Mouse (Mus musculus): ENCODE measurements around the gene Tex9.
"Not testable (repeated sequence)": the region's sequence is repeated elsewhere in the genome, so short reads cannot be mapped to it uniquely, and the experiment has no call there.

Tex9 gene

DNA sequence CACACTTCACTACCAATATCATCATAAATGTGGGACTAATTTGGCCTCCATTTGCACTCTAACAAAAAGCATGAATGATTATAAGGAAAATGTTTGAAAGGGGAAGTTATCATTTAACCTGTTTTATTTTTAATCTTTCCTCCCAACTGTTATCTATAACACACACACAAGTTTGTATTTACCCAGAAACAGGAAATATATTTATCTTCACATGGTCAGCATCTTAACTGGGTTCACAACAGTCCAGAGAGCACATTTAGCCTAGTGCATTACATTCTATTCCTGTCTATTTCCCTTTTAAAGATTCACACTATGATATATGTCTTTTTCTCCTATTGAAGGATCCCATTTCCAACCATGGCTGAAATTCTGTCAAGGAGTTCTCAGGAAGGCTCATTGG, 3.5 kb downstream of the Tex9 start:
- DNase-seq (ENCODE audit: low read depth, low spot score) = no peak

DNA sequence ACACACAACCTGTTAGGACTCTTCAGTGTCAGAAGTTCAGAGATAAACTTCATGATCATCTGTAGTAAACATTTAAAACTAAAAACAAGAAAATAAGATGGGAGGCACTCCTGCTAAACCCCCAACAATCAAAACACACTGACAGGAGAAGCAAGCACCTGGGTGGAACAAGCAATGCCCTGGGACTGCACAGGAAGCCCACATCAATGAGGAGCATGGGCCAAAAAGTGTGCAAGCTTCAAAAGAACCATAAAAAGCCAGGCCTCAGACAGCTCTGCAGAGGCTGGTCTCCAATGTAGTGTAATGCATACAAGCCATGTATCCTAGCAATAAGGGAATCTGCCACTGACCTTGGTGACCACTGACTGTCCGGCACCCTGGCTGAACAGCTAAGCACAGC, 12.7 kb downstream of the Tex9 start:
- DNase-seq (ENCODE audit: low read depth, low spot score) = no peak

- DNase-seq (ENCODE audit: low read depth, low spot score) = no peak
Measured at GRCm38 (mm10) chr9:72477306-72477705, 14.7 kb downstream of the Tex9 start.

DNA sequence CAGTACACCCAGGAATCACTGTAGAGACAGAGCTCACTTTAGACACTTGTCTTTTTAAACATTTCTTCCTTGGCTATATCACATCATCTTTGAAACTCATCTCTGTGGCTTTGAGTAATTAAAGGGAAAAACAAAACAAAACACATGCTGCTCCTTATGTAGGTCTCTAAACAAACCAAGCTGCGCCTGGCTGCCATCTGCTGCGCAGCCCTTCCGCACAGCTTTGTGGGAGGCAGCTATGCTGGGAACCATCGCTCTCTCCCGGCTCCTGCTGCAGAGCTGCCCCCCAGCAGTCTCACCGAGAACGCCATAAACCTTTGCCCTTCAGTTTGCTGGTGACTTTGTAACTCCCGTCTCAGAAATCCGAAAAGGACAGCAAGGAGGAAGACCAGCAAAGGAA, 16.5 kb downstream of the Tex9 start:
- no peak for DNase-seq (ENCODE audit: low read depth, low spot score)

DNA sequence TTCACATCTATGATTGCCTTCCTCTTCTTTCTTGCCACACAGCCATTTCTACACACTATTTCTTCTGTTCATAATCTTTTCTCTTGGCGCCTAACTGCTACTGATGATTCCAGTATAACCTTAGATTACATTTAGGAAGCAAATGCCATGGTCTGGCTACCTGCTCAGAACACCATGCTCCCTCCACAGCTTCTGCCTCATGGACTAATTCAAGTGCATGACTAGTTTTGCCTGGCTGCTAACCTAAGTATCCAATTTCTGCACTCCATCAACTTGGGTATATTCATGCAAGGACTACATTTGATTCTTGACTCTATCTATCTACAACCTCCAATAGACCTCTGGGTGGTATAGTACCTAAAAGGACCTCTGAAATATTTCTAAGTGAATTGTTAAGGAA, 22.2 kb downstream of the Tex9 start:
- no peak for DNase-seq (ENCODE audit: low read depth, low spot score)

- no peak for DNase-seq (ENCODE audit: low read depth, low spot score)
Measured at GRCm38 (mm10) chr9:72468616-72469015, 23.4 kb downstream of the Tex9 start.

GRCm38 (mm10) chr9:72467551-72468407, 24.2 kb downstream of the Tex9 start:
- no peak for DNase-seq (ENCODE audit: low read depth, low spot score)

DNA sequence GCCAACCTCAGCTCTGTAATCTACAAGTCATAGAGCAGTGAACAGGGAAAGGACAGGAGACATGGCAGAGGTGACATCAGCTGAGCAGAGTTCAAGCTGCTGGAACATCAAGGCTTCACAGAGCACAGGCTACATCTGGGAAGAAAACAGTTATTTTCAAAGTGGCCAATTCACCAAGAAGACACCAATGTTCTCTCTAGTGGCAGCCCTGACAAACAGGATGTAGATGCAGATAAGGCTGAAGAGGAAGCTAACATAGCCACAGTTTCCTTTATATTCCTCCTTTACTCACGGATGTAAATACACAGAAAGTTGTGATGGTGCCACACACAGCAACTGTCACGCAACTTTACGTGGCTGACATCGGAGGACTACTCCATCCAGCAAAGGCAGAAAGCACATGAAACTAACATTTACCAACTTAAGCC, 26.2 kb downstream of the Tex9 start:
- no peak for DNase-seq (ENCODE audit: low read depth, low spot score)

DNA sequence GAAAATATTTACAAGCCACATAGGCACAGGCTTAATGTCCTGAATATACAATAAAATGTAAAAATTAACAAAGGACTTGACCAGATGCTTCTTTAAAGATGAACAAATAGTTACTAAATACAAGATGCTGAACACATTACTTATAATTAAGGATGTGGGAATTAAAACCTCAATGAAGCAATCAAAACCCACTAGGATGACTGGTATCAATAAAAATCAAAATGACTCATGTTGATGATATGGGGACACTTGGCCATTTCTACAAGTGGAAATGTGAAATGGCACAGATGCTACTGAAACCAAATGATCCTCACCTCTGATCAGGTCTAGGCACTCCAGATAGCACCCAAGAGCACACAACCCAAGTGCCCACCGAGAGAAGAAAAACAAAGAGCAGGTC, 27.2 kb downstream of the Tex9 start:
- DNase-seq (ENCODE audit: low read depth, low spot score) = no peak

DNA sequence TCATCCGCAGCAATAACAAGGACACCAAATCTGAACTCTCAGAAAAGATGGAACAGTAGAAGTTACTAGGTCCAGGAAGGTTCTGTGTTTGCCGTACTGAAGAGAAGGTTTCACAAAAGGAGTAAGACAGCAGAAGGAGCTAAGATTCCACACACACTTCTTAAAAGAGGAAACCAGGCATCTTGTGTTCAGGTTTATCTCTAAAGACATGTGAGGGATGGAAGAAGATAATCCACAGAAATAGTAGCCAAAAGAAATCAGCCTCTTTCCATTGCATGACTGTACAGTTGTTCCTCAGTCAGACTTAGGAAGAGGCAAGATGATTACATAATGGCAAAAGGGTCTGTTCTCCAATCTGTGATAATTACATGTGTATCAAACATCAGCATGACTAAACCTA, 29.6 kb downstream of the Tex9 start:
- DNase-seq (ENCODE audit: low read depth, low spot score) = no peak

GRCm38 (mm10) chr9:72460767-72461166, 31.2 kb downstream of the Tex9 start:
- no peak for DNase-seq (ENCODE audit: low read depth, low spot score)

DNA sequence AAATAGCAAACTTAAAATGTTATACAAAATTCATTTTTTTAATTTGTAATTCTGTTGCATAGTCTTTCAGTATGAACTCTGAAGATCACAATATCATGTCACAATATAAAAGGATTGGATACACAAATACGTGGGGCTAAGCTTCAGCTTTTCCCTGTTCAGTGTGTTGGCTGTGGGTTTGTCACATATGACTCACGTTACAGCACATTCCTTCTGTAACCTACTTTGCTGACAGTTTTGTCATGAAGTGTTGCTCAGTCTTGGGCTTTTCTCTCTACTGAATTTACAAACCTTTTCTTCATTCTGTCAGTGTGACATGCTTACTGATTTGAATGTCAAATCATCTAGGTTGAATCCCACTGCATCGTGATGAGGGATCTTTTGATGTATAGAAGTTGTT, 32.3 kb downstream of the Tex9 start:
- no peak for DNase-seq (ENCODE audit: low read depth, low spot score)

GRCm38 (mm10) chr9:72458233-72458632, 33.8 kb downstream of the Tex9 start:
- peak; percentile 22 for DNase-seq (ENCODE audit: low read depth, low spot score)

- no peak for DNase-seq (ENCODE audit: low read depth, low spot score)
Measured at GRCm38 (mm10) chr9:72456374-72456773, 35.6 kb downstream of the Tex9 start.

DNA sequence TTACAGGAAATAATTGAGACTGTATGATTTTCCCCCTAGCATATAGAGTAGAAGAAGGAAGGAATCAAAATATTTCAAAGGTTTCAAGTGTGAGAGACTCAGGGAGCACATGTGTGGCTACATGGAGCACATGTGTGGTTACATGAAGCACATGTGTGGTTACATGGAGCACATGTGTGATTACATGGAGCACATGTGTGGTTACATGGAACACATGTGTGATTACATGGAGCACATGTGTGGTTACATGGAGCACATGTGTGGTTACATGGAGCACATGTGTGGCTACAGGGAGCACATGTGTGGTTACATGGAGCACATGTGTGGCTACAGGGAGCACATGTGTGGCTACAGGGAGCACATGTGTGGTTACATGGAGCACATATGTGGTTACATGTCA, 37.7 kb downstream of the Tex9 start:
- not testable (repeated sequence) for DNase-seq (ENCODE audit: low read depth, low spot score)

- no peak for DNase-seq (ENCODE audit: low read depth, low spot score)
Measured at GRCm38 (mm10) chr9:72451111-72451510, 40.9 kb downstream of the Tex9 start.

- DNase-seq (ENCODE audit: low read depth, low spot score) = no peak
Measured at GRCm38 (mm10) chr9:72450363-72450762, 41.6 kb downstream of the Tex9 start.

DNA sequence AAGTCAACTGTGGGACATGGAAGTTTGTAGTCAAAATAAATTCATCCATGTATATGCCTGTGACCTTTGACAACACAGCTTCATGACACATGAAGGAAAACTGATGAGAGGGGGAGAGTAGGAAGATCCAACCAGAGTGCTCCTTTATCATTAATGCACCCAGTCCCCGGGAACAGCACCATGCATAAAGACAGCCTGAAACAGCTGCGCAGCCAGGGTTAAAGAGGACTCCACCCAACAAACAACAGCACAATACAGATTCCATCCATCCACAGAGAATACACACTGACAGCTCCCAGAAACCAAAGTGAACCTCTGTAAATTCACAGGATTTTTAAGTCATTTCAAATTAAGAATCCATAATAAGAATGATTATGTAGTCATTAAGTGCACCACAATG, 42.2 kb downstream of the Tex9 start:
- no peak for DNase-seq (ENCODE audit: low read depth, low spot score)

DNA sequence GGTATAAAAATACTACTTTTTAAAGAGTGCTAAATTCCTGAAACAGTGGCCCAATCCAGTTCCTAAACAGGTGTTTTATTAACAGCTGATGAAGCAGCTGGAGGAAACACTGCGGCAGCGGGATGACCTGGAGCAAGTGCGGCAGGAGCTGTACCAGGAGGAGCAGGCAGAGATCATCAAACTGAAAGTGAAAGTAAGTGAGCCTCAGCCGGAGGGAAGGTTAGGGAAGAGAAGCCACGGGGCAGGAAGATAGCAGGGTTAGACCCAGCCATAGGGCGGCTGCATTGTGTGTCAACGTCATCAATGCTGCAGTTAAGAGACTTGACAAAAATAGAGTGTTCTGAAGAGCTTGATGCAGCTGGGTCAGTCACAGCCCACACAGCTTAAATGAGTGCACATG, 42.6 kb downstream of the Tex9 start:
- DNase-seq (ENCODE audit: low read depth, low spot score) = no peak

- DNase-seq (ENCODE audit: low read depth, low spot score) = no peak
Measured at GRCm38 (mm10) chr9:72448026-72448425, 44.0 kb downstream of the Tex9 start.

DNA sequence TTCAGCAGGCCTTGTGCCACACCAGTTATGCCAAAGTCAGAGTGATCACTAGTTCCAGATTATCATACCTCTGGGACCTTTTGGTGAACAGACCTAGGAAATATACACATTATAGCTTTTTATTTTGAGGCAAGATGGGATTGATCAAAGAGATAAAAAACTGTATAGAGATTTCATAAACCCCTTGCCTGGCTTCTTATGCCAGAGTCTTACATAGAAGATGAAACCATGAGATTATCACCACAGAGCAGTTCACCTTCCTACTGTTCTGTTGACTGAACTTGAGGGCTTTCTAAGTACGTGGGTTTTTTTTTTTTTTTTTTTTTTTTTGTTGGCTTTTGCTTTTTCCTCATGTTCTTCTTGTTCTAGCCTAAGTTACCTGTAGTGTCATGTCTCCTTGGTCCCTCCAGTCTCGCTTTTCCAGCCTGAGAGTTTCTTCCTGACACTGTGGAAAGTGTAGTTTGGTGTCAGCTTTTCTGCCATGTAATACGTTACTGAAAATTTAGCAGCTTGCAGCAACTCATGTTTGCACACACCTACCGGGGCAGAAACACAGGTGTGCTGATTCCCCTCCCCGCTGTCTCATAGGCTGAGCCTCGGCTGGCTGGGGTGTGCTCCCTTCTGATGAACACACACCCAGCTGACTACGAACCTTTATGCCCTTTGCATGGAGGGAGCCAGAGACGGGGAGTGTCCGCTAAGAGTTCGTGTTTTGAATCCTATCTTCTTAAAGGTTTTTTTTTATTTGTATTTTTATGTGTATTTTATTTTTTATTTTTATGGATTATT, 49.9 kb downstream of the Tex9 start:
- DNase-seq (ENCODE audit: low read depth, low spot score) = no peak

GRCm38 (mm10) chr9:72440948-72441926, 50.8 kb downstream of the Tex9 start:
- no peak for DNase-seq (ENCODE audit: low read depth, low spot score)

All from retina, adult 2 months (tissue).